Mouse (Mus musculus): ENCODE measurements at regions not wholly inside any gene's neighbourhood (a gene's known extent, or its start where the extent isn't known, plus 50 kb on each side); places are given as distances from the start of the nearest gene placed in this dataset.

GRCm38 (mm10) chr10:23711416-23712171 is 75.5 kb downstream of the Rps12 start:
- Histone ChIP-seq H3K27me3 (replicated peaks; ENCODE audit: insufficient read depth, low read length) (no peaks in the 10 kb centered on the region), H3K4me1 (ENCODE audit: insufficient read depth, low read depth, low read length) (no peaks in the 10 kb centered on the region), H3K9ac (replicated peaks; ENCODE audit: low read depth) (no peak overlapping the region), H3K4me3 (ENCODE audit: low read depth, low read length) (no peak overlapping the region), H3K9me3 (ENCODE audit: low read length) (no peaks in the 10 kb centered on the region), H3K4me2 (replicated peaks; ENCODE audit: low read depth, low read length) (no peak overlapping the region), H3K27ac (ENCODE audit: low read length) (no peak overlapping the region), H3K36me3 (ENCODE audit: insufficient read depth, low read length) (no peaks in the 10 kb centered on the region)
- DNase-seq (ENCODE audit: low spot score) (no peak), ATAC-seq (no peak)
- WGBS: 29% methylated on average over 6 of the region's 6 CpGs
- TF ChIP-seq EP300 (IDR thresholded peaks at IDR 0.05): no peak
- no peak for TF ChIP-seq CTCF (IDR thresholded peaks at IDR 0.05)

DNA sequence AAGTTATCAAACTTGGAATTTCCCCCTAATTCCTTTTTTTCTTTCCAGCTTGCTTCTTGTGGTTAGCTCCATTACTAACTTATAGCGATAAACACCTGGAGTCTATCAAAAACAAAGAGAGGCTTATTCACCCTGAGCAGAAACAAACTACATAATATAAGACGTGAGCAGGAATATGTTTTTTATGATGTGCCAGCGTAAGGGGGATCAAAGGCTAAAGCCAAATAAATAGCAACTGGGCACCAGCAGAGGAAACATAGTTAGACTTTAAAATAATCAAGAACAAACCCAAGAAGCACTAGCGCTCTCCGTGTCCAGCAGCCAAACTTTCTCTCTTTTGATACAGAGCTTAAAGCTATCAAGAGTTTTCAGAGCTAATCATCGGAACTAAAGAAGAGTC is 76.1 kb downstream of the Rps12 start:
- no peaks in the 10 kb centered on the region for H3K4me1 ChIP-seq (ENCODE audit: insufficient read depth, low read depth, low read length)
- no peaks in the 10 kb centered on the region for H3K36me3 ChIP-seq (ENCODE audit: insufficient read depth, low read length)

GRCm38 (mm10) chr10:23708261-23708660 is 78.8 kb downstream of the Rps12 start:
- H3K4me3 ChIP-seq (ENCODE audit: low read depth, low read length): no peak overlapping the region
- no peak overlapping the region for H3K27ac ChIP-seq (ENCODE audit: low read length)
- WGBS: 83% methylated on average over 8 of the region's 8 CpGs
- no peaks in the 10 kb centered on the region for H3K36me3 ChIP-seq (ENCODE audit: insufficient read depth, low read length)
- H3K9me3 ChIP-seq (ENCODE audit: low read length): no peaks in the 10 kb centered on the region
- no peaks in the 10 kb centered on the region for H3K27me3 ChIP-seq (replicated peaks; ENCODE audit: insufficient read depth, low read length)
- H3K4me1 ChIP-seq (ENCODE audit: insufficient read depth, low read depth, low read length): no peaks in the 10 kb centered on the region
- no peak for ATAC-seq
- no peak overlapping the region for H3K4me2 ChIP-seq (replicated peaks; ENCODE audit: low read depth, low read length)
- no peak overlapping the region for H3K9ac ChIP-seq (replicated peaks; ENCODE audit: low read depth)
- TF ChIP-seq CTCF (IDR thresholded peaks at IDR 0.05) (no peak), EP300 (IDR thresholded peaks at IDR 0.05) (no peak)
- DNase-seq (ENCODE audit: low spot score): no peak

More for the DNA sequence above, 76.1 kb downstream of the Rps12 start:
- Histone ChIP-seq H3K27ac (ENCODE audit: low read length) (no peak overlapping the region), H3K27me3 (replicated peaks; ENCODE audit: insufficient read depth, low read length) (no peaks in the 10 kb centered on the region), H3K4me3 (ENCODE audit: low read depth, low read length) (no peak overlapping the region), H3K4me2 (replicated peaks; ENCODE audit: low read depth, low read length) (no peak overlapping the region), H3K9me3 (ENCODE audit: low read length) (no peaks in the 10 kb centered on the region), H3K9ac (replicated peaks; ENCODE audit: low read depth) (no peak overlapping the region)
- no peak for TF ChIP-seq CTCF (IDR thresholded peaks at IDR 0.05)
- no peak for TF ChIP-seq EP300 (IDR thresholded peaks at IDR 0.05)
- no peak for ATAC-seq
- no peak for DNase-seq (ENCODE audit: low spot score)
- WGBS: 56% methylated on average over 6 of the region's 6 CpGs

GRCm38 (mm10) chr10:23707141-23707540 is 79.9 kb downstream of the Rps12 start:
- H3K4me3 ChIP-seq (ENCODE audit: low read depth, low read length): no peak overlapping the region
- no peak for ATAC-seq
- no peak overlapping the region for H3K4me2 ChIP-seq (replicated peaks; ENCODE audit: low read depth, low read length)
- H3K36me3 ChIP-seq (ENCODE audit: insufficient read depth, low read length): no peaks in the 10 kb centered on the region
- no peaks in the 10 kb centered on the region for H3K9me3 ChIP-seq (ENCODE audit: low read length)
- no peaks in the 10 kb centered on the region for H3K4me1 ChIP-seq (ENCODE audit: insufficient read depth, low read depth, low read length)
- TF ChIP-seq EP300 (IDR thresholded peaks at IDR 0.05): no peak
- no peak for TF ChIP-seq CTCF (IDR thresholded peaks at IDR 0.05)
- DNase-seq (ENCODE audit: low spot score): no peak
- H3K9ac ChIP-seq (replicated peaks; ENCODE audit: low read depth): no peak overlapping the region
- WGBS: 50% methylated on average over 3 of the region's 3 CpGs
- no peak overlapping the region for H3K27ac ChIP-seq (ENCODE audit: low read length)
- H3K27me3 ChIP-seq (replicated peaks; ENCODE audit: insufficient read depth, low read length): no peaks in the 10 kb centered on the region

DNA sequence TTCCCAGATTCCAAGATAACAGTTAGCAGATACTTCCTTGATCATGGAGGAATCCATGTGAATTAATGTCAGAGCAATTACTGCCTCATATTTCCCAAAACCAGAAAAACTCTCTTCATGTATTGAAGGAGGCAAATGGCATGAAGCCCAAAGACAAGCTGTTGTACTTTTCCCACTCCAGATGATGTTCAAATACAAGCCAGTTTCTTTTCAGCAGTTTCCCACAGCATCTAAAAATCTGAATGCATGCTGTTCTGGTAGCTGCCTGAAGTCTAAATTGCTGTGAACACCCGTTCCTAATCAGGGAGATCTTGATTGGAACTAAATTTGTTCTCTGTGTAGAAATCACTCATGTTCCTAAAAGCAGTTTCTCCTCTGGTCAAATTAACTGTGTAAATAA is 83.0 kb downstream of the Rps12 start:
- no peak overlapping the region for H3K9ac ChIP-seq (replicated peaks; ENCODE audit: low read depth)
- no peaks in the 10 kb centered on the region for H3K27me3 ChIP-seq (replicated peaks; ENCODE audit: insufficient read depth, low read length)
- WGBS: 40% methylated on average over 1 of the region's 1 CpGs
- H3K36me3 ChIP-seq (ENCODE audit: insufficient read depth, low read length): no peaks in the 10 kb centered on the region
- TF ChIP-seq CTCF (IDR thresholded peaks at IDR 0.05) (no peak), EP300 (IDR thresholded peaks at IDR 0.05) (no peak)
- H3K4me1 ChIP-seq (ENCODE audit: insufficient read depth, low read depth, low read length): no peaks in the 10 kb centered on the region
- no peak overlapping the region for H3K4me2 ChIP-seq (replicated peaks; ENCODE audit: low read depth, low read length)
- DNase-seq (ENCODE audit: low spot score) (no peak), ATAC-seq (no peak)
- no peak overlapping the region for H3K4me3 ChIP-seq (ENCODE audit: low read depth, low read length)
- H3K27ac ChIP-seq (ENCODE audit: low read length): no peak overlapping the region
- no peaks in the 10 kb centered on the region for H3K9me3 ChIP-seq (ENCODE audit: low read length)

DNA sequence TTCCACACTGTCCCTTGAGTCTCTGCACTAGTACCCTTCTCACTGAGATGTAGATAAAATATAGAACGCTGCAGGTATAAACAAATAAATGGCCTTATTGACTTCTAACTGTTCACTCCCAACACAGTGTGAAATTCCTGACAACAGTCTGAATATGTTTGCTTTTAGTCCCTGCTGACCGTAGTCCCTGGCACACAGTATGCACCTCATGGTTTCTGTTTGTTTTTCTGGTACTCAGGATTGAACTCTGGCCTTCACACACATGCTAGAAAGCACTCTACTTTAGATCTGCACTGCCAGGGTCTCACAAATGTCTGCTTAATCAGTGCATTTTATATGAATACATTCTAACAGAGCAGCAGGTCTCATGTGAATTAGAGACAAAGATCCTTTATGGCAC is 95.8 kb downstream of the Rps12 start:
- Histone ChIP-seq H3K9ac (replicated peaks; ENCODE audit: low read depth) (no peak overlapping the region), H3K9me3 (ENCODE audit: low read length) (no peaks in the 10 kb centered on the region), H3K4me2 (replicated peaks; ENCODE audit: low read depth, low read length) (no peak overlapping the region), H3K27ac (ENCODE audit: low read length) (no peak overlapping the region), H3K36me3 (ENCODE audit: insufficient read depth, low read length) (no peaks in the 10 kb centered on the region), H3K27me3 (replicated peaks; ENCODE audit: insufficient read depth, low read length) (no peaks in the 10 kb centered on the region), H3K4me3 (ENCODE audit: low read depth, low read length) (no peak overlapping the region), H3K4me1 (ENCODE audit: insufficient read depth, low read depth, low read length) (no peaks in the 10 kb centered on the region)
- no peak for TF ChIP-seq CTCF (IDR thresholded peaks at IDR 0.05)
- TF ChIP-seq EP300 (IDR thresholded peaks at IDR 0.05): no peak
- 41% methylated on average over 2 of the region's 2 CpGs for WGBS
- ATAC-seq (no peak), DNase-seq (ENCODE audit: low spot score) (no peak)

Measured in lung, postnatal 0 days (tissue).